Mouse (Mus musculus): ENCODE results near the gene Chrna9. TPM values are rescaled to one million over a fixed set of nuclear protein-coding genes. Genes with fewer than 3 reads are reported as not detected.

Gene Chrna9
- polyA plus RNA-seq, 1 experiment from 2014 or later, result not detected

- H3K4me1 ChIP-seq (replicated peaks), result peaks cover 28% of the 10 kb centered on the region
- peak overlapping the region; percentile 0; the same call in 1 of the 2 replicates for H3K4me3 ChIP-seq
- no peaks in the 10 kb centered on the region for H3K9me3 ChIP-seq
- peak overlapping the region; percentile 48 for H3K4me2 ChIP-seq
- peak overlapping the region; percentile 92 for H3K27ac ChIP-seq (replicated peaks)
- peak; percentile 68 for ATAC-seq (ENCODE audit: low FRiP score, low read depth)
- H3K36me3 ChIP-seq, result no peaks in the 10 kb centered on the region
- 0 out of 2 replicates have a peak overlapping the region, but pooled peaks have one; percentile 16 for H3K9ac ChIP-seq
- no peaks in the 10 kb centered on the region for H3K27me3 ChIP-seq
- WGBS, result 36% methylated on average over 18 of the region's 18 CpGs
Observed at GRCm38 (mm10) chr5:65950679-65951512, 16.2 kb downstream of the Chrna9 start.

- Histone ChIP-seq H3K4me3 (no peak overlapping the region), H3K9me3 (no peaks in the 10 kb centered on the region), H3K36me3 (no peaks in the 10 kb centered on the region), H3K4me1 (replicated peaks) (peaks cover 30% of the 10 kb centered on the region), H3K27me3 (no peaks in the 10 kb centered on the region), H3K27ac (replicated peaks) (peak overlapping the region; percentile 92), H3K9ac (no peak overlapping the region), H3K4me2 (no peak overlapping the region)
- ATAC-seq (ENCODE audit: low FRiP score, low read depth), result no peak
- 70% methylated on average over 4 of the region's 4 CpGs for WGBS
Observed at GRCm38 (mm10) chr5:65951513-65951909, 16.8 kb downstream of the Chrna9 start.

- 90% methylated on average over 16 of the region's 16 CpGs for WGBS
- no peak for ATAC-seq (ENCODE audit: low FRiP score, low read depth)
- Histone ChIP-seq H3K27me3 (no peaks in the 10 kb centered on the region), H3K9me3 (no peaks in the 10 kb centered on the region), H3K4me2 (0 out of 2 replicates have a peak overlapping the region, but pooled peaks have one; percentile 55), H3K27ac (replicated peaks) (peak overlapping the region; percentile 61), H3K4me1 (replicated peaks) (peaks cover 30% of the 10 kb centered on the region), H3K36me3 (no peaks in the 10 kb centered on the region), H3K4me3 (no peak overlapping the region), H3K9ac (no peak overlapping the region)
Observed at GRCm38 (mm10) chr5:65954130-65955080, 19.7 kb downstream of the Chrna9 start.

- H3K9me3 ChIP-seq, result no peaks in the 10 kb centered on the region
- H3K9ac ChIP-seq, result no peak overlapping the region
- H3K4me3 ChIP-seq, result peak overlapping the region; percentile 33
- peak overlapping the region; percentile 61 for H3K27ac ChIP-seq (replicated peaks)
- 36% methylated on average over 23 of the region's 23 CpGs for WGBS
- peak overlapping the region; percentile 55 for H3K4me2 ChIP-seq
- peak; percentile 36 for ATAC-seq (ENCODE audit: low FRiP score, low read depth)
- no peaks in the 10 kb centered on the region for H3K36me3 ChIP-seq
- no peaks in the 10 kb centered on the region for H3K27me3 ChIP-seq
- peaks cover 20% of the 10 kb centered on the region for H3K4me1 ChIP-seq (replicated peaks)
Observed at GRCm38 (mm10) chr5:65955343-65956143, 20.8 kb downstream of the Chrna9 start.

GRCm38 (mm10) chr5:65956144-65957008, 21.7 kb downstream of the Chrna9 start:
- H3K27me3 ChIP-seq, result no peaks in the 10 kb centered on the region
- H3K4me2 ChIP-seq, result peak overlapping the region; percentile 55
- peak overlapping the region; percentile 33 for H3K4me3 ChIP-seq
- H3K27ac ChIP-seq (replicated peaks), result peak overlapping the region; percentile 61; the same call in 1 of the 2 replicates
- peaks cover 14% of the 10 kb centered on the region for H3K4me1 ChIP-seq (replicated peaks)
- no peak for ATAC-seq (ENCODE audit: low FRiP score, low read depth)
- H3K9me3 ChIP-seq, result no peaks in the 10 kb centered on the region
- H3K9ac ChIP-seq, result no peak overlapping the region
- no peaks in the 10 kb centered on the region for H3K36me3 ChIP-seq
- 81% methylated on average over 9 of the region's 9 CpGs for WGBS

GRCm38 (mm10) chr5:65958597-65958996, 23.9 kb downstream of the Chrna9 start:
- no peak overlapping the region for H3K9ac ChIP-seq
- no peak for ATAC-seq (ENCODE audit: low FRiP score, low read depth)
- WGBS, result 3% methylated on average over 4 of the region's 4 CpGs
- peaks cover 14% of the 10 kb centered on the region for H3K4me1 ChIP-seq (replicated peaks)
- H3K36me3 ChIP-seq, result no peaks in the 10 kb centered on the region
- no peaks in the 10 kb centered on the region for H3K9me3 ChIP-seq
- H3K27ac ChIP-seq (replicated peaks), result no peak overlapping the region
- H3K4me2 ChIP-seq, result no peak overlapping the region
- H3K27me3 ChIP-seq, result no peaks in the 10 kb centered on the region
- no peak overlapping the region for H3K4me3 ChIP-seq

GRCm38 (mm10) chr5:65959893-65960596, 25.3 kb downstream of the Chrna9 start:
- no peak for ATAC-seq (ENCODE audit: low FRiP score, low read depth)
- Histone ChIP-seq H3K4me3 (no peak overlapping the region), H3K27ac (replicated peaks) (no peak overlapping the region), H3K4me1 (replicated peaks) (peaks cover 10% of the 10 kb centered on the region), H3K36me3 (no peaks in the 10 kb centered on the region), H3K9ac (no peak overlapping the region), H3K4me2 (no peak overlapping the region), H3K9me3 (no peaks in the 10 kb centered on the region), H3K27me3 (no peaks in the 10 kb centered on the region)
- 83% methylated on average over 5 of the region's 5 CpGs for WGBS

GRCm38 (mm10) chr5:65960597-65960950, 25.9 kb downstream of the Chrna9 start:
- WGBS, result 93% methylated on average over 11 of the region's 11 CpGs
- Histone ChIP-seq H3K4me2 (no peak overlapping the region), H3K36me3 (no peaks in the 10 kb centered on the region), H3K27ac (replicated peaks) (no peak overlapping the region), H3K27me3 (no peaks in the 10 kb centered on the region), H3K9ac (no peak overlapping the region), H3K4me3 (no peak overlapping the region), H3K9me3 (no peaks in the 10 kb centered on the region), H3K4me1 (replicated peaks) (peaks cover 4% of the 10 kb centered on the region; the same call in 1 of the 2 replicates)
- ATAC-seq (ENCODE audit: low FRiP score, low read depth), result no peak

GRCm38 (mm10) chr5:65963291-65963690, 28.6 kb downstream of the Chrna9 start:
- Histone ChIP-seq H3K9ac (no peak overlapping the region), H3K27me3 (no peaks in the 10 kb centered on the region), H3K27ac (replicated peaks) (no peak overlapping the region), H3K4me2 (no peak overlapping the region), H3K4me3 (no peak overlapping the region), H3K9me3 (no peaks in the 10 kb centered on the region), H3K4me1 (replicated peaks) (no peaks in the 10 kb centered on the region), H3K36me3 (no peaks in the 10 kb centered on the region)
- 90% methylated on average over 5 of the region's 5 CpGs for WGBS
- no peak for ATAC-seq (ENCODE audit: low FRiP score, low read depth)

- Histone ChIP-seq H3K27me3 (no peaks in the 10 kb centered on the region), H3K9me3 (no peaks in the 10 kb centered on the region), H3K4me2 (no peak overlapping the region), H3K27ac (replicated peaks) (no peak overlapping the region), H3K9ac (no peak overlapping the region), H3K4me1 (replicated peaks) (no peaks in the 10 kb centered on the region), H3K4me3 (no peak overlapping the region), H3K36me3 (no peaks in the 10 kb centered on the region)
- 69% methylated on average over 7 of the region's 7 CpGs for whole genome bisulfite sequencing
- ATAC-seq (ENCODE audit: low FRiP score, low read depth), result no peak
Observed at GRCm38 (mm10) chr5:65965771-65966279, 31.1 kb downstream of the Chrna9 start.

All from hindbrain, embryonic 15.5 days (tissue).